Mouse (Mus musculus): ENCODE results near the gene Ercc1.

DNA sequence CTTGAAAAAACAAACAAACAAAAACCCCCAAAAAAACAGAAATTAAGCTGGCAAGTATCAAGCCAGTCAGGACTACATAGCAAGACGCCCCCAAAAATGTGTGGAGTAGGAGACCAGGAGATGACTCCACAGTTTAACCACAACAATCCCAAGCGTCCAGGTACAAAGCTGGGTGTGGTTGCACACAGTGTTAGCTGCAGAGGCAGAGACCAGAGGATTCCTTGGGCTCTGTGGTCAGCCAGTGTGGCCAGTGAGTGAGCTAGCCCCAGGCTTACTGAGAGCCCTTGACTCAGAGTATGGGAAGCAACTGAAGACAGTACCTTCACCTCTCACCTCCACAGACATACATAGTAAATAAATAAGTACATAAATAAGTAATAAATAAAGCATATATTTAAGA, 12.7 kb upstream of the Ercc1 start:
- TF ChIP-seq POLR2A (IDR thresholded peaks at IDR 0.05; ENCODE audit: extremely low read depth, insufficient read depth, low read length) (no peak), CTCF (IDR thresholded peaks at IDR 0.05; ENCODE audit: low read depth, low read length) (no peak)
